Mouse (Mus musculus): ENCODE measurements around the gene Dnaja3.

The Dnaja3 gene

DNA sequence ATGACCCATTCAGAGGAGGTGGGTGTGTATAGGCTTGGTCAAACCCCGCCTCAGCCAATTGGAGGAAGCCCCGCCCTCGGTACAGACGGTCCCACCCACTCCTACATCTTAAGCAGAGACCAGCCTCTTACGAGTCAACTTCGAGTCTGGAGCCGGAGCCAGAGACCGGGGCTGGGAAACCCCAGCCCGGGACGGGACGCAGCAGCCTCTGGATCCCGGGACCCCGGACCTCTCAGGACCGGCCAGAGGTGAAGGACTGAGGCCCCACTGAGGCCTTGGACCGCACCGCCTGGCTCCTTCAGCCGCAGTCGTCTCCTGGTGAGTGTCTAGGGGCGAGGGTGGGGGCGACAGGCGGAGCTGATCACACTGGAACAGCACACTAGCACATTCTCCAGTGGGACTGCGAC, at the start of gene Dnaja3, which contains the start of gene Vasn:
Dnaja3 (plus strand) TSS at position 159 of the 407 bp plus-strand sequence.
Vasn (plus strand) TSS at position 111 of the 407 bp plus-strand sequence.
- peak; percentile 70 for DNase-seq (ENCODE audit: low spot score)

GRCm38 (mm10) chr16:4590236-4590635, 49.6 kb upstream of the Dnaja3 start:
- no peak for DNase-seq (ENCODE audit: low spot score)

DNA sequence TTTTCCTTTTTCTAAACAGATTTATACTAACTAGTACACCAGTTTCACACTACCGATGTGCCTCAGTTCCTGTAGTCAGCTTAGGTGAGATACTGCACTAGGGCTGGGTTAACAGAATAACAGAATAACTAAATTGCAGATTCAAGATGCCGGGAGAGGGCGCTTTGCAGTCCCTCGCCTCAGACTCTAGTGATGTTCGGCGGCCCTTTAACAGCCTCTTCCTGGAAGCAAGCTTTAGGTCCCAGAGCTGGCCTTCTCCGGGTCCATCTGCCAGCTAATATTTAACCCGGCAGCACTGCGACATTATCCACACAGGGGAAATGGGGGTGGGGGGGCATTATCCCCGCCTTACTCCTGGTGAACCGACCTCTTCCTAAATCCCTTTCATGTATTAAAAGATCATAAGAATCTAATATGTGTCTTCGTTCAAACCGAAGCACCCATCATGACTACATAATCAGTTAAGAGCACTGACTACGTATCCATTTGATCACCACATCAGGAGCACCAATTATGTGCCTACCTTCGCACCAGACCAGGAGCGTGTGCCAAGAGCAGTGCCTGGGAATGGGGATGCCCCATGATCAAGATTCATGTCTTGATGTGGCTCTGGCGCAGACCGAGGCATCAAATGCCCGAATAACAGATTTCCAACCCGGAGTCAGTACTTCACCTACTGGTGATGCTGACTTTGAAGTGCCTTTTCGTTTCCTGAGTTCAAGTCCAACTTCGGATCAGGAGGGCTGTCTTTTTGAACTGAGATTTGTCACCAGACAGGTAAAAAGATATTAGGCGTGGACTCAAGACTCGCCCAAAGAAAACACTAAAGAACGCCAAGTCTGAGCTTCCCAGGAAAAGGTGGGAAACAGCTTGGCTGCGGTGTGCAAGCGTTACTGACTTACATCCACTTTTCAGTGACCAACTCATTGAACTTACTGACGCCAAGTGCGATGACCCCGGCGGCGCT, 46.6 kb upstream of the Dnaja3 start:
- DNase-seq (ENCODE audit: low spot score), result no peak

- no peak for DNase-seq (ENCODE audit: low spot score)
Measured at GRCm38 (mm10) chr16:4593971-4594813, 45.6 kb upstream of the Dnaja3 start, which contains the start of gene Glis2. Gene Glis2 (plus strand): TSS chr16:4594713.

GRCm38 (mm10) chr16:4594814-4595526, 44.8 kb upstream of the Dnaja3 start:
- no peak for DNase-seq (ENCODE audit: low spot score)

- DNase-seq (ENCODE audit: low spot score), result no peak
Measured at GRCm38 (mm10) chr16:4595527-4595963, 44.2 kb upstream of the Dnaja3 start.

- no peak for DNase-seq (ENCODE audit: low spot score)
Measured at GRCm38 (mm10) chr16:4596141-4596728, 43.6 kb upstream of the Dnaja3 start.

GRCm38 (mm10) chr16:4596836-4597235, 43.0 kb upstream of the Dnaja3 start:
- DNase-seq (ENCODE audit: low spot score), result no peak

DNA sequence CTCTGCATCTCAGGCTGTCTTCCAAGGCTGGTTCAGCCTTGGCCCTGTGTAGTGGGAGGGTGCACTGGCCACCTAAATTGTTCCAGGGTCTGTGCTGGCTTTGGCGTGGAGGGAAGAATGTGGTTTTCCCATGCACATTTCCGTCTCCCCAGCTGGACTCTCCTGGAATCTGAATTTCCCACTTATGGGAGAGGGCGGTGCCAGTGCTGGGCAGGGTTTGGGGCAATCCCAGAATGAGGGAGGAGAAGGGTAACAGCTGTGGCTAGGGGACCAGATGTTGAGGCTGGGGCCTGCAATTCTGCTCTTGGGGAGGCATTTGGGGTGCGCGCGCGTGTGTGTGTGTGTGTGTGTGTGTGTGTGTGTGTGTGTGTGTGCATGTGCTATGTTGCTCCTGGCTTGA, 42.5 kb upstream of the Dnaja3 start:
- no peak for DNase-seq (ENCODE audit: low spot score)

DNA sequence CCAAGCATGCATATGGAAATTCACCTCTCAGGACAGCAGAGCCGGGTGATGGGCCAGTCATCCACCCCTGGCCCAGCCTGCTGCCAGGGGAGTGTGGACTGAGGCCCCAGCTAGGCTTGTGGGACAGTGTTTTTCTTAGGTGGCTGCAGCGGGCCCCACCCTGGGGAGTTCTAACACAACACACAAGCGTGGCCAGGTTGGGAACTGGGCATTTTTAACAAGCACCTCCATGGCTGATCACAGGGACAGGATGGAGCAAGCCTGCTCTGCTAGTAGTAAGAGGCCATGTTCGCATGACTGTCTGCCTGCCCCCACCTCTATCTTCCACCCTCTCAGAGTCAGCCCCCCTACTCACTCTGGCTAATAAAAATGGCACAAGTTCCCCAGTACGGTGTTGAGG, 41.7 kb upstream of the Dnaja3 start:
- DNase-seq (ENCODE audit: low spot score), result no peak

DNA sequence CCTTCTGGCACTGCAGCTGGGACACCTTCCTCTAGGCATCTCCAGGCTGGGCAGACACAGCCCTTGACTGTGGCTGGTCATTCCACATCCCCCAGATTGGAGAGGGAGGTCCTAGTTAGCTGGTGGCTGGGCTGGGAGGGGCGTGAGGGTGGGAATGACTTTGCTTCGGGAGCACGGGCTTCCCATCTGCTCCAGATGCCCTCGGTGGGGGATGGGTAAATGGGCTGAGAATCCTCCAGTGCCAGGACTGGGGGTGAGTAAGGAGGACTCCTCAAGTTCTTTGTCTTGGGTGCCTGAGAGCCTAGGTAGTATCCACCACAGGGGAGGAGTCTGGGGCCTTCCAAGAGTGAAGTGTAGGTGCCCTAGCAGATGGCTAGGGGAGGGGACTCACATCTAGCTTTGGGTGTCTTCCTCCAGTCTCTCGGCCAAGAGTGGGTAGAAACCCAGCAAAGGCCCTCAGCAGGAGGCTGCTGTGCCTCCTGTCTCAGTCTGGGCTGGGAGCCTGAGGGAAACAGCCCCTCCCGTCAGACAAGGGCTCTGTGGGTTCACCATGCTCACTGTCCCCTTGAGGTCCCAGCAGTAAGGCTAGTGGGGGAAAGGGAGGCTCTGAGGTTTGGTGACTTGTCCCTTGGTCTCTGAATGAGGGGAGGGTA, 40.8 kb upstream of the Dnaja3 start:
- no peak for DNase-seq (ENCODE audit: low spot score)

- DNase-seq (ENCODE audit: low spot score), result no peak
Measured at GRCm38 (mm10) chr16:4599616-4600015, 40.2 kb upstream of the Dnaja3 start.

DNA sequence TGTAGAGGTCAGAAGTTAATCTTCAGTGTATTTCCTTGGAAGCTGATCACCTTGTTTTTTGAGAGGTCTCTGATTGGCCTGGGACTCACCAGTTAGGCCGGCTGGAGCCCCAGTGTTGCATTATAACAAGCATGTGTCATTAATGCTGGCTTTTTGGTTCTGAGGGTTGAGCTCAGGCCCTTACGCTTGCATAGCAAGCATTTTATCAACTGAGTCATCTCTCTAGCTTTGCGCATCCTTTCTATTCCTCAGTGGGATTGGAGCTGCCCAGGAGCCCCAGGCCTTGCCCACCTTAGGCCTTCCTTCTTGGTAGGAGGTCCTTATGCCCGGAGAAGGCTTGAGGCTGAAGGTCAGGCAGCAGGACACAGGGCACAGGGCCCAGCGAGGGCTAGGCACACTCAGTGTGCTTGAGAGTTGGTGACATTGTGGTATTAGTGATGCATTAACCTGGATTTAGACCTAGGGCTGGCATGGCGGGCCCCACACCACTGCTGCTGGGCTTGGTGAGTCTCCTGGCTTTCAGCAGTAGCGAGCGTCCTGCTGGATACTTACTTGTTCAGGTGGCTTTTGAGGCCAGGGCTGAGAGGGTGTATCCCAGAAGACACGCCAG, 39.0 kb upstream of the Dnaja3 start:
- DNase-seq (ENCODE audit: low spot score), result no peak

GRCm38 (mm10) chr16:4602189-4602588, 37.6 kb upstream of the Dnaja3 start:
- no peak for DNase-seq (ENCODE audit: low spot score)

DNA sequence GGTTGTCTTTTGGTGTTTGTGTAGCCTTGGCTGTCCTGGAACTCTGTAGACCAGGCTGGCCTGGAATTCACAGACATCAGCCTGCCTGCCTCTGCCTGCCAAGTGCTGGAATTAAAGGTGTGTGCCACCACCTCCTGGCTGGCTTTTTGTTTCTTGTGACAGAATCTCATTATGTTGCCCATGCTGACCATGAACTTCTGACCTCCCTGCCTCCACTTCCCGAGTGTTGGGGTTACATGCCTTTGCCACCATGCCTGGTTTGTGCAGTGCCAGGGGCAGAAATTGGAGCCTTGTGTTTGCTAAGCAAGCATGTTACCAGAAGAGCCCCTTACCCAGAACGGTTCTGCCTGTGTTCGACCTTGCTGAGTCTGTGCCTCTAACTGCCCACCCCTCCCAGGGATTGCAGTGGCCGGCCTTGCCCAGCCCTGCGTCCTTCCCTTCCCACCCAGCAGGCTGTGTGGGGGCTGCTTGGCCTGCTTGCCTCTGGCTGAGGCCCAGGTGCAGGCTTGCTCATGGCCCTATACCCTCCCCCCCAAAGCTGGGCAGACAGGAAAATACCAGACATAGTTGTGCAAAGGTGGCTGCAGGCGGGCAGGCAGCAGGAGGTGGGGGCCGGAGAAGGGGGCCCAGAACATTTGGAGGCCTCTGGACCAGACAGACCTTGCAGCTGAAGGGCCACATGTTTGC, 36.9 kb upstream of the Dnaja3 start:
- DNase-seq (ENCODE audit: low spot score), result no peak

DNA sequence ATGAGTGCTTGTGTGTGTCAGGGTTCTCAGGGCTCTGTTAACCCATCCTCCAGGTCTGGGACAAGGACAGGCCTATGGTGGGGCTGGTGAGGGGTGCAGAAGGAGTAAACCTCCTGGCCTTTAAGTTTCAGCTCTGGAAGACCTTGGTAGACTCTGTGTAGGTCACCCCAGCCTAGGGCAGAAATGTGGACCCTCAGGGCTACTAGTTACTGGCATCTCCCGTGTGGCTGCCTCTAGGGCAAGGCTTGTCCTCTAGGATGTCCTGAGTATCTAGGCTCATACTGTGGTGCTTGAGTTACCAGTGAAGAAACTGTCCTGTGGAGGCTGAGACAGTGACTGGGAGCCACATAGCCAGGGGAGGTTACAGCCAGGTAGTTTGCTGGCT, 36.3 kb upstream of the Dnaja3 start:
- DNase-seq (ENCODE audit: low spot score), result no peak

GRCm38 (mm10) chr16:4604293-4604837, 35.4 kb upstream of the Dnaja3 start:
- no peak for DNase-seq (ENCODE audit: low spot score)

- DNase-seq (ENCODE audit: low spot score), result no peak
Measured at GRCm38 (mm10) chr16:4605514-4606131, 34.2 kb upstream of the Dnaja3 start.

DNA sequence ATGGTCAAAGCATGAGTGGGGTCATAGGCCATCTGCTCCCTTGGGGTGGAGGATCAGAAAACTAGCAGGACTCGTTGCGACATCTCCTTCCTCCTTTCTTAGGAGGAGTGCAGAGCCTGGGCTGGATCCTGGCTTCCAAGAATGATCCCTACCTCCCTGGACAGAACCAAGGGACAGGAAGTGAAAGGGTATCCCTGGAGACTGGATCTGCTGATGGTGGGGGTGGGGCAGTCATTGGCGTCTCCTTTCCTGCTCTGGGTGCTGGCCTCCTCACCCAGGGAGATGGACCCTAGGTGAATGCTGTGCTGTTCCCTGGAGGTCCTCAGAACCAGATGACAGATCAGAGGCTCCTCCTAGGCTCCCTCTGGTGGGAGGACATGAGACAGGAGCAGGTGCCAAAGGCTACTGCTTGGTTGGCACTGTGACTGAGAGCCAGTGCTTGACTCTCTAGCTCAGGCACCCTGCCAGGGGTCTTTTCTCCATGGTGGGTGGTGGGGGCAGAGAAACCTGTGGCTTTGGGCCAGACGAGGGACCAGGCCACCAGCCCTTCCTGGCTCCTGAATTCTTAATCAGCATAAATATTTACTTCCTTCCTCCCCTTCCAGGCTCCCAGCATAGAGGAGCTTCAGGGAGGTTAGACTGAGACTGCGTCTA, 33.2 kb upstream of the Dnaja3 start:
- no peak for DNase-seq (ENCODE audit: low spot score)
